Mouse (Mus musculus): Measurements from ENCODE around the gene Pitpna.

GRCm38 (mm10) chr11:75643323-75643722 lies 55.4 kb downstream of the Pitpna start:
- no peak for TF ChIP-seq CTCF (IDR thresholded peaks at IDR 0.05; ENCODE audit: insufficient read depth, low read length)
- TF ChIP-seq POLR2A (IDR thresholded peaks at IDR 0.05; ENCODE audit: borderline replicate concordance, extremely low read depth, low read depth, low read length): no peak

Measured in lung, adult 2 months (tissue).